Mouse (Mus musculus) olfactory bulb, adult 2 months (tissue): ENCODE measurements around the gene Rasgef1b.

Experiments
- CTCF ChIP-seq: fragments of 200-500 bp; IDR thresholded peaks from 2 replicates; pipeline ENCODE4 v1.5.1; 2012; ENCODE audit warnings: low read depth, mild to moderate bottlenecking, low read length, moderate library complexity; ENCODE audit not compliant: insufficient read depth
- POLR2A ChIP-seq: fragments of 200-500 bp; IDR thresholded peaks from 2 replicates; pipeline ENCODE4 v1.6.1; 2012; ENCODE audit warnings: mild to moderate bottlenecking, low read depth, low read length, moderate library complexity; ENCODE audit not compliant: insufficient read depth

DNA sequence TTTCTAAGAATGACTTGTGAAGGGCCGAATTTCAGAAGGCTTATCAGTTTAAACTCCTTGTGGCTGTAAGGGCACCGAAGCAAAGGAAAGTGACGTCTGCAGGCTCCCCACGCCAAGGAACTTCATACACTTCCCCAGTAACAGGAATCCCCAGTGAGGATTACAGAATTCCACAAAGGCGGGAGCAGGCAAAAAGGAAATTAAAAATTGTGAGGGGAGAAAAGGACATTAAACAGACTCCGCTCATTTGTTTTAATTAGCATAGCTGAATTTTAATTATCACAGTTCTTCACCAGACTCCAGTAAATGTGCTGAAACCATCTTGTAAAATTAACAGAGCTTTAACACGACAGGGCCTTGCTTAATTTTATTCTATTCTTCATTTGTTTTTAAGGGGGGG is 17.2 kb upstream of the Rasgef1b start:
- TF ChIP-seq POLR2A (no peak), CTCF (no peak)
